Mouse (Mus musculus): ENCODE measurements around the gene Slco1c1. TPM values are rescaled to one million over a fixed set of nuclear protein-coding genes. Genes with fewer than 3 reads are reported as not detected.
"Not testable (repeated sequence)": the region's sequence is repeated elsewhere in the genome, so short reads cannot be mapped to it uniquely, and the experiment has no call there.

Gene Slco1c1
- polyA plus RNA-seq, 1 experiment from 2014 or later = not detected

DNA sequence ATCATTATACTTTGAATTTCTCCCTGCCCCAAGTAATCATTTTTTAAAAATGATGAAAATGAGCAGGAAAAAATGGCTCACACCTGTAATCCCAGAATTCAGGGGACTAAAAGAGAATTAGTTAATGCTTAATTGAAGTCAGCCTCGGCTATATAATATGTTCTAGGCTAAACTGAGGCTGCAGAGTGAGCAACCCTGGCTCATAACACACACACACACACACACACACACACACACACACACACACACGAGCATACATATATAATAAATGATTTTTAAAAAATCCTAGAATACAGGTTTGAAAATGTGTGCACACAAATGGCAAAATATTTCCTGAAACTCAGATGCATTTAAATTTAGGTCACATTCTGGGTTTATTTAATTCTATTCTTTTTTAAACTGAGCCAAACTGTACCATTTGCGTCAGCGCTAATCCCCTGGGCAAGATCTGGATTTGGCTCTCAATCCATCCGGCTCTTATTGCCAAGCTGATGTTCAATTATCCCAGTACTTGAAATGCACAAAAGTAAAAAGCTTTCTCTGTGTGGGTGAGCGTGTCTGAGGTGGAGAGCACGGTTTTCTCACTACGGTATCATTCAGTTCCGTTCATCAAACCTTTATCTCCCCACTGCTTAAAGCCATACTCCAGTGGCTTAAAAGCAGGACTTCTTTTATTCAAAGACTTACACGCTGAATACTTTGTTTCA is 43.8 kb downstream of the Slco1c1 start:
- ATAC-seq (ENCODE audit: insufficient number of reproducible peaks, insufficient read depth, low FRiP score, low read depth) = no peak
- no peak overlapping the region for H3K9ac ChIP-seq (replicated peaks; ENCODE audit: low read depth, low read length)
- no peak overlapping the region for H3K4me3 ChIP-seq (ENCODE audit: low read depth, low read length)
- no peaks in the 10 kb centered on the region for H3K36me3 ChIP-seq (ENCODE audit: control insufficient read depth, insufficient read depth, low read length)
- H3K27me3 ChIP-seq (ENCODE audit: control insufficient read depth, insufficient read depth, low read length) = no peaks in the 10 kb centered on the region
- WGBS = 82% methylated on average over 10 of the region's 10 CpGs
- no peaks in the 10 kb centered on the region for H3K9me3 ChIP-seq (ENCODE audit: control insufficient read depth, low read depth, low read length)
- H3K4me1 ChIP-seq (ENCODE audit: control insufficient read depth, insufficient read depth, low read length) = no peaks in the 10 kb centered on the region
- no peak overlapping the region for H3K4me2 ChIP-seq (replicated peaks; ENCODE audit: low read depth, low read length)
- H3K27ac ChIP-seq (ENCODE audit: low read length) = no peak overlapping the region

DNA sequence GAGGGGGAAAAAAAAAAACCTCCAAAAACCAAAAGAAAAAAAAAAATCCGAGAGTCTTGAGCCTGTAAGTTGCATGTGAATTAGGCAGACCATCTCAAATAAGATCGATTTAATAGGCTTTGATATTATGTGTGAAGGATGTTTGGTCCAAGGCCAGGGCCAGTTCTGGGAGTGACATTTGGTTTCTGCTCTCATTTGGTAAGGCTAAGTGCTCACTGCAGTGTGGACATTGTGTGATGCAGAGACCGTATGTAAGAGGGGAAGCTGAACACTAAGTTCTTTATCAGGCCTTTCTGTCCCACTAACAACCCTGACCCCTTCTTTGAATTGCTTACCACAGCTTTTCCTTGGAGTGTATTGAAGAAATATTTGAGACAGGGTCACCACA is 44.4 kb downstream of the Slco1c1 start:
- H3K4me3 ChIP-seq (ENCODE audit: low read depth, low read length) = no peak overlapping the region
- ATAC-seq (ENCODE audit: insufficient number of reproducible peaks, insufficient read depth, low FRiP score, low read depth) = no peak
- no peaks in the 10 kb centered on the region for H3K9me3 ChIP-seq (ENCODE audit: control insufficient read depth, low read depth, low read length)
- WGBS = 72% methylated on average over 3 of the region's 3 CpGs
- H3K36me3 ChIP-seq (ENCODE audit: control insufficient read depth, insufficient read depth, low read length) = no peaks in the 10 kb centered on the region
- no peaks in the 10 kb centered on the region for H3K4me1 ChIP-seq (ENCODE audit: control insufficient read depth, insufficient read depth, low read length)
- H3K9ac ChIP-seq (replicated peaks; ENCODE audit: low read depth, low read length) = no peak overlapping the region
- H3K27ac ChIP-seq (ENCODE audit: low read length) = no peak overlapping the region
- H3K27me3 ChIP-seq (ENCODE audit: control insufficient read depth, insufficient read depth, low read length) = no peaks in the 10 kb centered on the region
- H3K4me2 ChIP-seq (replicated peaks; ENCODE audit: low read depth, low read length) = no peak overlapping the region

DNA sequence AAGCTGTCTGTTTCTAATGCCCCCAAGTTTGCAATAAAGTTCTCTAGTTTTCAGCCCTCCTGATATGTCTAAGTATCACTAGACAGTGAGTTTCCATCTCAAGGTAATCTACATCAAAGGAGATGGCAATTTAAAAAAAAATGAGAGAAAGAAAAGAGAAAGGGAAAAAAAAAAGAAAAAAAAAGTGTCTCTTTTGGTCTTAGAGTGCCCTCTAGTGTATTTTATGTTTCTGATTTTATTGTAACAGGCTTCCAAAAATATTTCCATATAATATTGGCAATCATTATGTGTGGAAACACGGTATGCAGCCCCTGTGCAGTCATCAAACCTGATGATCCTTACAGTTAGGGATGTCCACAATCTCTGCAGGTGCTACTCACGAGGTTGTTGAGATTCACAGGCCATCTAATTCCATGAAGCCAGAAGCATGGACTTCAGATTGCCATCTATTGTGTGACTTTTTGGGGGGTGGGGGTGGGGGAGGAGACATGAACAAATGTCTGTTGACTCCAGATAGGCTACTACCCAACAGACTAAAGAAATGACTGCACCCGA is 52.6 kb downstream of the Slco1c1 start:
- Histone ChIP-seq H3K9me3 (ENCODE audit: control insufficient read depth, low read depth, low read length) (no peaks in the 10 kb centered on the region), H3K27ac (ENCODE audit: low read length) (no peak overlapping the region), H3K36me3 (ENCODE audit: control insufficient read depth, insufficient read depth, low read length) (no peaks in the 10 kb centered on the region), H3K4me2 (replicated peaks; ENCODE audit: low read depth, low read length) (no peak overlapping the region), H3K27me3 (ENCODE audit: control insufficient read depth, insufficient read depth, low read length) (no peaks in the 10 kb centered on the region), H3K9ac (replicated peaks; ENCODE audit: low read depth, low read length) (no peak overlapping the region), H3K4me1 (ENCODE audit: control insufficient read depth, insufficient read depth, low read length) (no peaks in the 10 kb centered on the region), H3K4me3 (ENCODE audit: low read depth, low read length) (no peak overlapping the region)
- ATAC-seq (ENCODE audit: insufficient number of reproducible peaks, insufficient read depth, low FRiP score, low read depth) = no peak
- 40% methylated on average over 3 of the region's 3 CpGs for WGBS

DNA sequence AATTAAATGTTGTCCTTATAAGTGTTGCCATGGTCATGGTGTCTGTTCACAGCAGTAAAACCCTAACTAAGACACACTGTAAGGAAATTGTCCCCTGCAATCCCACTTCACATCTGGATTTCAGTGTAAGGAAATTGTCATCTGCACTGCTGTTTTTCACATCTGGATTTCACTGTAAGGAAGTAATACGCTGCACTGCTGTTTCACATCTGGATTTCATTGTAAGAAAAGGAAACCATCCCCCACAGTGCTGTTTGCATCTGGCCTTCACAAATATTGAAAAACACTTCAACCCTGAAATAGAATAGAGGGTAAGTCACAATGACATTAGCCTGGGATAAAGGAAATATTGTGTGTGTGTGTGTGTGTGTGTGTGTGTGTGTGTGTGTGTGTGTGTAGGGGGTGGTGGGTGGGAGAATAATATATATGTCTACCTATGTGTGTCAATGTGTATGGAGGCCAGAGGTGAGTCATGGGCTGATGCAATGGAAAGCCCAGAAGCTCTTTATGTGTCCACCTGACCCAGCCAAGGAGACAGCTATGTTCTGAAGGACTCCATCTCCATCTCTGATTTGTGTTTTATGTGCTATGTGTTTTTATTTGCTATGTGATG is 60.7 kb downstream of the Slco1c1 start:
- Histone ChIP-seq H3K9ac (replicated peaks; ENCODE audit: low read depth, low read length) (no peak overlapping the region), H3K4me1 (ENCODE audit: control insufficient read depth, insufficient read depth, low read length) (no peaks in the 10 kb centered on the region), H3K4me2 (replicated peaks; ENCODE audit: low read depth, low read length) (no peak overlapping the region), H3K36me3 (ENCODE audit: control insufficient read depth, insufficient read depth, low read length) (no peaks in the 10 kb centered on the region), H3K4me3 (ENCODE audit: low read depth, low read length) (no peak overlapping the region), H3K27ac (ENCODE audit: low read length) (no peak overlapping the region), H3K9me3 (ENCODE audit: control insufficient read depth, low read depth, low read length) (no peaks in the 10 kb centered on the region), H3K27me3 (ENCODE audit: control insufficient read depth, insufficient read depth, low read length) (no peaks in the 10 kb centered on the region)
- 80% methylated on average over 1 of the region's 1 CpGs for WGBS
- no peak for ATAC-seq (ENCODE audit: insufficient number of reproducible peaks, insufficient read depth, low FRiP score, low read depth)

DNA sequence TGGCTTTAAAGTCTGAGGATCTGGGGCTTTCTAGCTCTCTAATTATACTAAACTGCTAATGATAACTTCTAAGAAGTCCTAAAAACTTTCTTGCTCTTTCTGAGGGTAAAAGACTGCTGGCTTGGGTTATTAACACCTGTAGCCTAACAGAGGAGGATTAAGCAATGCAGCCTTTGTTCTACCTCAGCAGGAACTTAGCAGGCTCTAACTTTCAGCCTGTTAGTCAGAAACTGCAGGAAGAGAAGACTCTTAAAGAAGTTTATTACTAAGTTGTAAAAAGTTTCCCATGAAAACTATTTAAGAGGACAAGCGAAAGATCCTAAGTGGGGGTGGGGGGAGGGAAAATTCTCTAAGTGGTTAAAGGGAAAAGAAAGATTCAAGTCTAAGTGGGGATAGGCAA is 65.8 kb downstream of the Slco1c1 start:
- WGBS = 49% methylated on average over 1 of the region's 1 CpGs
- H3K27ac ChIP-seq (ENCODE audit: low read length) = no peak overlapping the region
- no peaks in the 10 kb centered on the region for H3K9me3 ChIP-seq (ENCODE audit: control insufficient read depth, low read depth, low read length)
- H3K4me2 ChIP-seq (replicated peaks; ENCODE audit: low read depth, low read length) = no peak overlapping the region
- H3K4me1 ChIP-seq (ENCODE audit: control insufficient read depth, insufficient read depth, low read length) = no peaks in the 10 kb centered on the region
- H3K4me3 ChIP-seq (ENCODE audit: low read depth, low read length) = no peak overlapping the region
- H3K9ac ChIP-seq (replicated peaks; ENCODE audit: low read depth, low read length) = no peak overlapping the region
- no peaks in the 10 kb centered on the region for H3K27me3 ChIP-seq (ENCODE audit: control insufficient read depth, insufficient read depth, low read length)
- no peak for ATAC-seq (ENCODE audit: insufficient number of reproducible peaks, insufficient read depth, low FRiP score, low read depth)
- H3K36me3 ChIP-seq (ENCODE audit: control insufficient read depth, insufficient read depth, low read length) = no peaks in the 10 kb centered on the region

DNA sequence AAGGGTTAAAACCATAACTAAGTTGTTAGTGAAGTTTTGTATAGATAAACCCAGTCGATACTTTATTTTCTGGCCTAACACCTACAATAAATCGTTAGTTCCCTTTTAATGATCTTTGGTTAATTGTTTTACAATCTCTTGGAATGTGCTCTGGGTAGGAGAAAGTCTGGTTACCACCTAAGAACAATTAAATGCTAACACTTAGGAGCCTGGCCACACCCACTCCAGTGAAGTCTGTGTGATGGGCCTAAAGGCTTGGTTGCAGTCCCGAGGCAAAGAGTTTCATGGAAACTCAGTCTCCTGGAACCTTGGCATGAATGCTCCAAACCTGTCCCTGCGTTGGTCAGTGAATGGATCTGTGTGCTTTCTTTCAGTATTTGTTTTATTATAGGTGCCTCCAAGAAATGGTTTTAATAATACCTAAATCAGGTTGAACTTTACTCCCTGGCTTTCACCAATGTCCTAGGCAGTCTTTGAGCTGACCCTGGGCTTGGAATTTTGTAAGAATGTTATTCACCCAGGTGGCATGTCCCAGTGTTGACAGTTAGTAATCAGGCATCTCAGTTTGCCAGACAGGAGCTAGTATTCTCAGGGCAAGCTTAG is 66.5 kb downstream of the Slco1c1 start:
- H3K9ac ChIP-seq (replicated peaks; ENCODE audit: low read depth, low read length); H3K27me3 ChIP-seq (ENCODE audit: control insufficient read depth, insufficient read depth, low read length); ATAC-seq (ENCODE audit: insufficient number of reproducible peaks, insufficient read depth, low FRiP score, low read depth); H3K36me3 ChIP-seq (ENCODE audit: control insufficient read depth, insufficient read depth, low read length); H3K4me2 ChIP-seq (replicated peaks; ENCODE audit: low read depth, low read length); H3K4me3 ChIP-seq (ENCODE audit: low read depth, low read length); H3K4me1 ChIP-seq (ENCODE audit: control insufficient read depth, insufficient read depth, low read length); H3K9me3 ChIP-seq (ENCODE audit: control insufficient read depth, low read depth, low read length); H3K27ac ChIP-seq (ENCODE audit: low read length): not testable (repeated sequence)
- 39% methylated on average over 4 of the region's 4 CpGs for WGBS

DNA sequence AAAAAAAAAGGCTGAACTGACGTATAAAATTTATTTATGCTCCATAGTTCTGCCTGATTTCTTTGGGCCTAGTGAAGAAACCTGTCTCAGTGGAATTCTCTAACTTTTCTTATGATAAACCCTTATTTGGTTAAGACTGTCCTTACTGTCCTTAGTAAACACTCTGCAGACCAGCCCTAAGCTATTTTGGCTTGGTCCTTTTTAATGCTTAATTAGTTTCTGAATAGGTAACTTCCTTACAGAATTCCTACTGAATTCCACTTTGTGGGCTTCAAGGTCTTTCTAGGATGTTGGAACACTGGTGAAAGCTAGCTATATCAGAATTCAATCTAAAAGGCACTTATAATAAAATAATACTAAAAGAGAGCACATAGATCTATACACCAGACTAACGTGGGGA is 71.9 kb downstream of the Slco1c1 start:
- Histone ChIP-seq H3K9ac (replicated peaks; ENCODE audit: low read depth, low read length) (no peak overlapping the region), H3K27me3 (ENCODE audit: control insufficient read depth, insufficient read depth, low read length) (no peaks in the 10 kb centered on the region), H3K27ac (ENCODE audit: low read length) (no peak overlapping the region), H3K9me3 (ENCODE audit: control insufficient read depth, low read depth, low read length) (peaks cover 6% of the 10 kb centered on the region; the same call in 1 of the 2 replicates), H3K4me1 (ENCODE audit: control insufficient read depth, insufficient read depth, low read length) (no peaks in the 10 kb centered on the region), H3K4me3 (ENCODE audit: low read depth, low read length) (no peak overlapping the region), H3K4me2 (replicated peaks; ENCODE audit: low read depth, low read length) (no peak overlapping the region), H3K36me3 (ENCODE audit: control insufficient read depth, insufficient read depth, low read length) (no peaks in the 10 kb centered on the region)
- WGBS = 84% methylated on average over 2 of the region's 2 CpGs
- no peak for ATAC-seq (ENCODE audit: insufficient number of reproducible peaks, insufficient read depth, low FRiP score, low read depth)

DNA sequence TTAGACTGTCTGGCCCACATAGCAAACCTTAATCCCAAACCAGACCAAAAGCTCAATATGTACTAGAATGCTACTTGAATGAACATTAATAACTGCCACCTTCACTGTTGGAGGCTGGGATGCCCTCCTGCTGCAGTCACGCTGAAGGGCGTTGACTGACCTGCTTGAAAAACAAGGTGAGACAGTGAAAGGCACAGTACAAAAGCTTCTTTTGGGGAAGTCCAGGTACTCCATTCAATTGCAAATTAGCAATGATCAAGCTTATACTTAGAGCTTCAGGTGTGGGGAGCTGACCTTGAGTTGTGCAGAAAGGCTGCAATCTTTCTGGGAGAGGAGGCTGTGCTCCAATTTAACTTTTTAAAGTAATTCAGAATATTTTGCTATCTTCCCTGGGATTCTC is 72.9 kb downstream of the Slco1c1 start:
- WGBS = 96% methylated on average over 2 of the region's 2 CpGs
- H3K27ac ChIP-seq (ENCODE audit: low read length) = no peak overlapping the region
- no peak overlapping the region for H3K4me3 ChIP-seq (ENCODE audit: low read depth, low read length)
- H3K4me2 ChIP-seq (replicated peaks; ENCODE audit: low read depth, low read length) = no peak overlapping the region
- H3K9ac ChIP-seq (replicated peaks; ENCODE audit: low read depth, low read length) = no peak overlapping the region
- H3K9me3 ChIP-seq (ENCODE audit: control insufficient read depth, low read depth, low read length) = peaks cover 6% of the 10 kb centered on the region; the same call in 1 of the 2 replicates
- H3K36me3 ChIP-seq (ENCODE audit: control insufficient read depth, insufficient read depth, low read length) = no peaks in the 10 kb centered on the region
- no peak for ATAC-seq (ENCODE audit: insufficient number of reproducible peaks, insufficient read depth, low FRiP score, low read depth)
- H3K27me3 ChIP-seq (ENCODE audit: control insufficient read depth, insufficient read depth, low read length) = no peaks in the 10 kb centered on the region
- H3K4me1 ChIP-seq (ENCODE audit: control insufficient read depth, insufficient read depth, low read length) = no peaks in the 10 kb centered on the region
